Mouse (Mus musculus) ES-E14 (cell line): ENCODE data around the gene Erg.

ENCODE experiments used
- CHD2 ChIP-seq: IDR thresholded peaks from 2 replicates; pipeline ENCODE4 v1.6.1; 2014; ENCODE audit warnings: mild to moderate bottlenecking, low read depth, low read length, inconsistent platforms
- HCFC1 ChIP-seq: IDR thresholded peaks from 2 replicates; pipeline ENCODE4 v1.6.1; 2012; ENCODE audit warnings: low read length, inconsistent platforms, borderline replicate concordance; ENCODE audit not compliant: insufficient read depth
- MAFK ChIP-seq: IDR thresholded peaks from 2 replicates; pipeline ENCODE4 v1.6.1; 2014; ENCODE audit warnings: mild to moderate bottlenecking, low read depth, low read length, inconsistent platforms; ENCODE audit not compliant: insufficient read depth
- ZC3H11A ChIP-seq: IDR thresholded peaks from 2 replicates; pipeline ENCODE4 v1.6.1; 2012; ENCODE audit warnings: low read depth, mild to moderate bottlenecking, inconsistent platforms, low read length, borderline replicate concordance
- ZNF384 ChIP-seq: IDR thresholded peaks from 2 replicates; pipeline ENCODE4 v1.6.1; 2012; ENCODE audit warnings: low read depth, low read length, inconsistent platforms

GRCm38 (mm10) chr16:95452411-95452810 is 134.0 kb downstream of the Erg start:
- TF ChIP-seq CHD2 (no peak), HCFC1 (no peak), ZC3H11A (no peak), ZNF384 (no peak), MAFK (no peak)
